Mouse (Mus musculus) CH12.LX (cell line): ENCODE results near the gene Lrrc75b.

Experiments
- CTCF ChIP-seq, 2 experiments: IDR thresholded peaks in 1 of 2; conservative IDR thresholded peaks in 1 of 2; 2 replicates each; pipeline ENCODE4 v1.5.1; 2011 to 2012; ENCODE audit warnings: low read depth in 2 of 2, low read length in 2 of 2, improper control_type of control experiment in 1 of 2, inconsistent platforms in 1 of 2, mild to moderate bottlenecking in 1 of 2, moderate library complexity in 1 of 2
- JUND ChIP-seq: conservative IDR thresholded peaks from 2 replicates; pipeline ENCODE4 v1.6.1; 2011; ENCODE audit warnings: low read depth, low read length, improper control_type of control experiment
- MAZ ChIP-seq: IDR thresholded peaks from 2 replicates; pipeline ENCODE4 v1.6.1; 2012; ENCODE audit warnings: low read depth, mild to moderate bottlenecking, inconsistent platforms, low read length, improper control_type of control experiment, moderate library complexity
- NELFE ChIP-seq: IDR thresholded peaks from 2 replicates; pipeline ENCODE4 v1.6.1; 2011; ENCODE audit warnings: low read depth, low read length, improper control_type of control experiment
- NRF1 ChIP-seq: IDR thresholded peaks from 2 replicates; pipeline ENCODE4 v1.6.1; 2014; ENCODE audit warnings: low read depth, mild to moderate bottlenecking, inconsistent platforms, low read length, improper control_type of control experiment, moderate library complexity
- PAX5 ChIP-seq: IDR thresholded peaks from 2 replicates; pipeline ENCODE4 v1.6.1; 2012; ENCODE audit warnings: low read length, inconsistent platforms, mixed read lengths
- TBP ChIP-seq: conservative IDR thresholded peaks from 2 replicates; pipeline ENCODE4 v1.6.1; 2011; ENCODE audit warnings: low read depth, low read length, improper control_type of control experiment
- TCF12 ChIP-seq: IDR thresholded peaks from 2 replicates; pipeline ENCODE4 v1.6.1; 2014; ENCODE audit warnings: low read depth, mild to moderate bottlenecking, inconsistent platforms, low read length, improper control_type of control experiment
- UBTF ChIP-seq: IDR thresholded peaks from 2 replicates; pipeline ENCODE4 v1.6.1; 2012; ENCODE audit warnings: low read depth, mild to moderate bottlenecking, inconsistent platforms, low read length, improper control_type of control experiment, moderate library complexity
- ZKSCAN1 ChIP-seq: IDR thresholded peaks from 2 replicates; pipeline ENCODE4 v1.6.1; 2012; ENCODE audit warnings: low read depth, inconsistent platforms, low read length, improper control_type of control experiment, borderline replicate concordance

- no peak for TF ChIP-seq NRF1
- no peak for TF ChIP-seq CTCF (conservative IDR thresholded peaks at IDR 0.05 in 1 of 2, IDR thresholded peaks at IDR 0.05 in 1 of 2; ENCODE audit: low read depth in 2 of 2, low read length in 2 of 2)
- no peak for TF ChIP-seq TCF12
- no peak for TF ChIP-seq NELFE
- no peak for TF ChIP-seq MAZ
- TF ChIP-seq ZKSCAN1: no peak
- TF ChIP-seq JUND: no peak
- TF ChIP-seq PAX5: no peak
- TF ChIP-seq TBP: no peak
- TF ChIP-seq UBTF: no peak
These were observed 1.0 kb upstream of the Lrrc75b start, which contains the start of gene Ggt1 for GRCm38 (mm10) chr10:75561071-75561654.
